Mouse (Mus musculus): Measurements from ENCODE around the gene Eif2ak2. TPM values are rescaled to one million over a fixed set of nuclear protein-coding genes. Genes with fewer than 3 reads are reported as not detected.
A peak's percentile ranks its signal among the peaks of the same experiment; 100 is the strongest.

Gene Eif2ak2
- polyA plus RNA-seq, 1 experiment from 2014 or later, result 17.7 TPM

GRCm38 (mm10) chr17:78891020-78891419 is 8.6 kb upstream of the Eif2ak2 start:
- Histone ChIP-seq H3K4me1 (replicated peaks) (no peaks in the 10 kb centered on the region), H3K36me3 (no peaks in the 10 kb centered on the region), H3K4me3 (replicated peaks) (no peak overlapping the region), H3K27ac (no peak overlapping the region), H3K9ac (no peak overlapping the region), H3K27me3 (replicated peaks) (no peaks in the 10 kb centered on the region), H3K9me3 (no peaks in the 10 kb centered on the region), H3K4me2 (replicated peaks) (no peak overlapping the region)
- no peak for ATAC-seq
- WGBS, result 84% methylated on average over 9 of the region's 9 CpGs

- Histone ChIP-seq H3K4me3 (replicated peaks) (no peak overlapping the region), H3K27ac (no peak overlapping the region), H3K27me3 (replicated peaks) (no peaks in the 10 kb centered on the region), H3K9ac (no peak overlapping the region), H3K4me1 (replicated peaks) (no peaks in the 10 kb centered on the region), H3K36me3 (no peaks in the 10 kb centered on the region), H3K4me2 (replicated peaks) (no peak overlapping the region), H3K9me3 (no peaks in the 10 kb centered on the region)
- no peak for ATAC-seq
- 43% methylated on average over 3 of the region's 3 CpGs for WGBS
These were observed 6.8 kb upstream of the Eif2ak2 start for GRCm38 (mm10) chr17:78889184-78889583.

- H3K27ac ChIP-seq, result no peak overlapping the region
- H3K4me2 ChIP-seq (replicated peaks), result no peak overlapping the region
- H3K4me3 ChIP-seq (replicated peaks), result no peak overlapping the region
- WGBS, result 77% methylated on average over 4 of the region's 4 CpGs
- H3K9me3 ChIP-seq, result no peaks in the 10 kb centered on the region
- H3K4me1 ChIP-seq (replicated peaks), result no peaks in the 10 kb centered on the region
- no peaks in the 10 kb centered on the region for H3K36me3 ChIP-seq
- ATAC-seq, result no peak
- H3K9ac ChIP-seq, result no peak overlapping the region
- H3K27me3 ChIP-seq (replicated peaks), result no peaks in the 10 kb centered on the region
These were observed 6.2 kb upstream of the Eif2ak2 start for GRCm38 (mm10) chr17:78888554-78888953.

- H3K4me1 ChIP-seq (replicated peaks), result no peaks in the 10 kb centered on the region; the same call in 1 of the 2 replicates
- H3K27ac ChIP-seq, result no peak overlapping the region
- WGBS, result 80% methylated on average over 5 of the region's 5 CpGs
- no peak for ATAC-seq
- H3K4me2 ChIP-seq (replicated peaks), result no peak overlapping the region
- no peaks in the 10 kb centered on the region for H3K36me3 ChIP-seq
- H3K9ac ChIP-seq, result no peak overlapping the region
- H3K4me3 ChIP-seq (replicated peaks), result no peak overlapping the region
- H3K9me3 ChIP-seq, result no peaks in the 10 kb centered on the region
- H3K27me3 ChIP-seq (replicated peaks), result no peaks in the 10 kb centered on the region
These were observed 3.1 kb upstream of the Eif2ak2 start for GRCm38 (mm10) chr17:78885286-78886065.

- ATAC-seq, result no peak
- no peak overlapping the region for H3K4me2 ChIP-seq (replicated peaks)
- no peaks in the 10 kb centered on the region for H3K27me3 ChIP-seq (replicated peaks)
- 92% methylated on average over 4 of the region's 4 CpGs for WGBS
- H3K4me3 ChIP-seq (replicated peaks), result no peak overlapping the region
- H3K9ac ChIP-seq, result no peak overlapping the region
- H3K36me3 ChIP-seq, result no peaks in the 10 kb centered on the region
- H3K9me3 ChIP-seq, result no peaks in the 10 kb centered on the region
- H3K27ac ChIP-seq, result no peak overlapping the region
- no peaks in the 10 kb centered on the region; the same call in 1 of the 2 replicates for H3K4me1 ChIP-seq (replicated peaks)
These were observed 918 bp upstream of the Eif2ak2 start for GRCm38 (mm10) chr17:78883291-78883690.

- Histone ChIP-seq H3K9me3 (no peaks in the 10 kb centered on the region), H3K27ac (peak overlapping the region; percentile 83), H3K27me3 (replicated peaks) (no peaks in the 10 kb centered on the region), H3K4me1 (replicated peaks) (no peaks in the 10 kb centered on the region; the same call in 1 of the 2 replicates), H3K4me2 (replicated peaks) (peak overlapping the region; percentile 69), H3K4me3 (replicated peaks) (peak overlapping the region; percentile 60), H3K36me3 (0 out of 2 replicates have a peak, but pooled peaks cover 7% of the 10 kb centered on the region), H3K9ac (peak overlapping the region; percentile 79)
- 13% methylated on average over 5 of the region's 7 CpGs for WGBS
- peak; percentile 65 for ATAC-seq
These were observed 482 bp downstream of the Eif2ak2 start for GRCm38 (mm10) chr17:78881878-78882304.

- Histone ChIP-seq H3K4me1 (replicated peaks) (no peaks in the 10 kb centered on the region), H3K27ac (no peak overlapping the region), H3K9me3 (no peaks in the 10 kb centered on the region), H3K27me3 (replicated peaks) (no peaks in the 10 kb centered on the region), H3K9ac (no peak overlapping the region), H3K36me3 (0 out of 2 replicates have a peak, but pooled peaks cover 7% of the 10 kb centered on the region), H3K4me2 (replicated peaks) (no peak overlapping the region), H3K4me3 (replicated peaks) (no peak overlapping the region)
- 93% methylated on average over 6 of the region's 6 CpGs for WGBS
- no peak for ATAC-seq
These were observed 8.5 kb downstream of the Eif2ak2 start for GRCm38 (mm10) chr17:78873886-78874285.

- Histone ChIP-seq H3K36me3 (0 out of 2 replicates have a peak, but pooled peaks cover 3% of the 10 kb centered on the region), H3K9me3 (no peaks in the 10 kb centered on the region)
- ATAC-seq, result no peak
These were observed 26.1 kb downstream of the Eif2ak2 start for GRCm38 (mm10) chr17:78856243-78856642.

GRCm38 (mm10) chr17:78842271-78842928 is 40.0 kb downstream of the Eif2ak2 start:
- WGBS, result 79% methylated on average over 7 of the region's 7 CpGs
- peak; percentile 86 for ATAC-seq
- H3K27ac ChIP-seq, result no peak overlapping the region

More at GRCm38 (mm10) chr17:78856243-78856642, 26.1 kb downstream of the Eif2ak2 start:
- H3K4me1 ChIP-seq (replicated peaks), result no peaks in the 10 kb centered on the region
- 88% methylated on average over 10 of the region's 10 CpGs for WGBS
- no peaks in the 10 kb centered on the region for H3K27me3 ChIP-seq (replicated peaks)
- H3K9ac ChIP-seq, result no peak overlapping the region
- H3K27ac ChIP-seq, result no peak overlapping the region
- H3K4me2 ChIP-seq (replicated peaks), result no peak overlapping the region
- H3K4me3 ChIP-seq (replicated peaks), result no peak overlapping the region

GRCm38 (mm10) chr17:78836056-78836455 is 46.3 kb downstream of the Eif2ak2 start:
- H3K9ac ChIP-seq, result peak overlapping the region; percentile 46
- peaks cover 2% of the 10 kb centered on the region; the same call in 1 of the 2 replicates for H3K36me3 ChIP-seq
- H3K27me3 ChIP-seq (replicated peaks), result no peaks in the 10 kb centered on the region
- peak overlapping the region; percentile 88 for H3K4me3 ChIP-seq (replicated peaks)
- H3K4me1 ChIP-seq (replicated peaks), result no peaks in the 10 kb centered on the region
- H3K9me3 ChIP-seq, result no peaks in the 10 kb centered on the region
- H3K27ac ChIP-seq, result peak overlapping the region; percentile 76; the same call in 1 of the 2 replicates
- peak overlapping the region; percentile 82 for H3K4me2 ChIP-seq (replicated peaks)
- ATAC-seq, result no peak
- 28% methylated on average over 2 of the region's 2 CpGs for WGBS

More at GRCm38 (mm10) chr17:78842271-78842928, 40.0 kb downstream of the Eif2ak2 start:
- no peaks in the 10 kb centered on the region for H3K27me3 ChIP-seq (replicated peaks)
- no peaks in the 10 kb centered on the region for H3K9me3 ChIP-seq
- H3K4me1 ChIP-seq (replicated peaks), result no peaks in the 10 kb centered on the region
- H3K36me3 ChIP-seq, result peaks cover 20% of the 10 kb centered on the region; the same call in 1 of the 2 replicates
- no peak overlapping the region for H3K4me2 ChIP-seq (replicated peaks)
- no peak overlapping the region for H3K9ac ChIP-seq
- H3K4me3 ChIP-seq (replicated peaks), result no peak overlapping the region

- H3K4me1 ChIP-seq (replicated peaks), result no peaks in the 10 kb centered on the region
- peak within 1 kb of the TSS; percentile 95 for H3K9ac ChIP-seq
- under 1% methylated on average over 81 of the region's 81 CpGs for WGBS
- peak within 1 kb of the TSS; percentile 82 for H3K4me2 ChIP-seq (replicated peaks)
- peak within 1 kb of the TSS; percentile 88 for H3K4me3 ChIP-seq (replicated peaks)
- H3K27ac ChIP-seq, result peak within 1 kb of the TSS; percentile 86
- peak; percentile 99 for ATAC-seq
- H3K36me3 ChIP-seq, result 0 out of 2 replicates have a peak, but pooled peaks cover 3% of the 10 kb centered on the region
- H3K9me3 ChIP-seq, result no peaks in the 10 kb centered on the region
- no peaks in the 10 kb centered on the region for H3K27me3 ChIP-seq (replicated peaks)
These were observed 47.2 kb downstream of the Eif2ak2 start, which contains the start of the genes Heatr5b and Gpatch11 for GRCm38 (mm10) chr17:78834856-78835835. Gene Heatr5b, minus strand, starts transcription at chr17:78835364. Gene Gpatch11, plus strand, starts transcription at chr17:78835567.

All from intestine, embryonic 15.5 days (tissue).